Mouse (Mus musculus) forebrain, postnatal 0 days (tissue): ENCODE measurements around the gene Ntrk2. TPM values are rescaled to one million over a fixed set of nuclear protein-coding genes. Genes with fewer than 3 reads are reported as not detected.

Experiments
- ATAC-seq: fragments of 200-750 bp; cut with Nextera tagmentation; 2 replicates; pipeline ENCODE4 v1.8.0; 2017; ENCODE audit warnings: mild to moderate bottlenecking, moderate library complexity
- DNase-seq: peaks from one replicate; pipeline ENCODE4 v3.0.0-alpha.2; 2015
- H3K27ac ChIP-seq: fragments of 300-500 bp; sonication (generic); 2 replicates; pipeline ENCODE4 v1.5.1; 2014; ENCODE audit warnings: low read depth, mild to moderate bottlenecking, antibody characterized with exemption, low read length, moderate library complexity, mixed read lengths
- H3K27me3 ChIP-seq: fragments of 300-500 bp; sonication (generic); 2 replicates; pipeline ENCODE4 v1.6.1; 2014; ENCODE audit warnings: mild to moderate bottlenecking, low read length, mixed read lengths; ENCODE audit not compliant: insufficient read depth
- H3K36me3 ChIP-seq: fragments of 300-500 bp; sonication (generic); 2 replicates; pipeline ENCODE4 v1.6.1; 2014; ENCODE audit warnings: mild to moderate bottlenecking, moderate library complexity; ENCODE audit not compliant: insufficient read depth
- H3K4me1 ChIP-seq: fragments of 300-500 bp; sonication (generic); 2 replicates; pipeline ENCODE4 v1.6.1; 2014; ENCODE audit warnings: antibody characterized with exemption; ENCODE audit not compliant: insufficient read depth
- H3K4me2 ChIP-seq: fragments of 300-500 bp; sonication (generic); 2 replicates; pipeline ENCODE4 v1.6.1; 2014; ENCODE audit warnings: low read depth, mild to moderate bottlenecking, moderate library complexity
- H3K4me3 ChIP-seq: fragments of 300-500 bp; sonication (generic); 2 replicates; pipeline ENCODE4 v1.5.1; 2014; ENCODE audit warnings: low read depth, low read length, mixed read lengths
- H3K9ac ChIP-seq: fragments of 300-500 bp; sonication (generic); 2 replicates; pipeline ENCODE4 v1.6.1; 2014; ENCODE audit warnings: mild to moderate bottlenecking
- H3K9me3 ChIP-seq: fragments of 300-500 bp; sonication (generic); 2 replicates; pipeline ENCODE4 v1.6.1; 2016; ENCODE audit warnings: low read length
- CTCF ChIP-seq: sonication (generic); IDR thresholded peaks from 2 replicates; pipeline ENCODE4 v1.5.1; 2016; ENCODE audit warnings: antibody characterized with exemption, control low read depth, low read depth
- WGBS: fragments of 180-500 bp; shearing (Covaris S2); extraction: QIAGEN DNeasy Blood & Tissue Kit; methylation state at CpG from one replicate; pipeline ENCODE4 v1.1.7; 2014; 5-methylcytosine and 5-hydroxymethylcytosine counted together
- polyA plus RNA-seq: library from polyadenylated mRNA; unstranded; fragments of >200 nt; fragmentation: Nextera tagmentation; extraction: Ambion mirVana; gene quantifications from 2 replicates; pipeline ENCODE4 v1.2.1, GENCODE M21; 2015
- total RNA-seq: library from RNA; depleted of rRNA; stranded (reverse); fragments of >200 nt; gene quantifications from 2 replicates; pipeline ENCODE4 v1.2.3, GENCODE M21; 2014; rRNA removed

Gene Ntrk2
- total RNA-seq (180 and 184 TPM in 2 replicates), polyA plus RNA-seq (102 and 131 TPM in 2 replicates)

DNA sequence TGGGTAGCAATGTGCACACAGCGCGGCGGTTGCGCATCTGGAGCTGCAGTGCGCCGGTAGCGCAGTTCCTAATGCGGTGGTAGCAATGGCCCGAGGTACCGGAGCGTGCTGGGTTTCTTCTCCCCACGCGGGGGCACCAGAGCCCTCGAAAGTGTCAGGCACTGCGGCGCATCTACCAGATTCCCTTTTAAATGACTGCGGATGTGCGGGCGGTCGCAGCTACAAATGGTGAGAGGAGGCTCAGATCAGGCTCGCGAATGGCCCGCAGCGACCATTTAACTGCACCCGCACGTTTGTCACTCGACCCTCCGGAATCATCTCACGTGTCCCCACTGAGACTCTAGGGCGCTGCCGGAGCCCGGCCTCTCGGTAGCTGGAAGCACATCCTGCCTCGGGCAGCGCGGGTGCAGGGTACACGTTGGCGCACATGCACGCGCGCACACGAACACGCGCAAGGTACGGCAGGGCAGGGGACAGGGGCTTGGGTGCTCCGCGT is at the start of gene Ntrk2:
Ntrk2 (plus strand) TSS at position 173 of the 496 bp plus-strand sequence.
- peak; percentile 97 for DNase-seq
- Histone ChIP-seq H3K9ac (peak within 1 kb of the TSS; percentile 88), H3K27ac (peak within 1 kb of the TSS; percentile 96), H3K4me1 (peaks cover 8% of the 10 kb centered on the region; the same call in 1 of the 2 replicates), H3K4me2 (peak within 1 kb of the TSS; percentile 72), H3K36me3 (no peaks in the 10 kb centered on the region), H3K9me3 (no peaks in the 10 kb centered on the region), H3K27me3 (no peaks in the 10 kb centered on the region), H3K4me3 (peak within 1 kb of the TSS; percentile 62)
- peak; percentile 84 for ATAC-seq
- under 1% methylated on average over 47 of the region's 47 CpGs for WGBS
- peak; percentile 92 for TF ChIP-seq CTCF

DNA sequence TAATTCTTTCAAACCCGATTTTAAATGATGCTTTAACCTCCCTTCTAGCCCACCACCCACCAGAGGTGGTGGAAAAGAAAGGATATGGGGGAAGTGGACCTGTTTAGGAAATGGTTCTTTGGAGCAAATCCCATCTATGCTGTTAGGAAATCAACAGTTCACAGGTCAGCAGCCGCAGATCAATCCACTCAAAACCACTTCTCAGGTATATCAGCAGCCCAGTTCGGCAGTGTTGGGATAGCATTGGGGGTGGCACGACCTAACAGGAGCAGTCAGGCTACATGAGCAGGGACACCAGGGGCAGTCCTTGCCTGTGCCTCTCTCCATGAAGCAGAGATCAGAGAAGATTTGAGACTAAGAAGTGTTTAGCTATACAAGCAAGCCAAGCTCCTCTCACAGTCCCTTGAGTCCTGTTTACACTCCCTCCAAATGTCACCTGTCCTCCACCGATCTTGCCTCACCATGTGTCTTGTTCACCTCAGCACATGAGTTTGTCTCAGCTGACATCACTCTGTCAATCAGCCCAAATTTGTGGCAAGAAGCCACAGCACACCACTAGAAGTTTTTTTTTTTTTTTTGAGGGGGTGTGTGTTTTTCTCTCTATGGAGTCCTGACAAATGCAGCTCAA is 45.3 kb upstream of the Ntrk2 start:
- Histone ChIP-seq H3K4me3 (no peak overlapping the region), H3K4me2 (no peak overlapping the region), H3K9me3 (no peaks in the 10 kb centered on the region), H3K9ac (no peak overlapping the region), H3K27me3 (no peaks in the 10 kb centered on the region), H3K27ac (no peak overlapping the region), H3K4me1 (no peaks in the 10 kb centered on the region), H3K36me3 (no peaks in the 10 kb centered on the region)
- no peak for TF ChIP-seq CTCF
- DNase-seq (no peak), ATAC-seq (no peak)
- WGBS: 85% methylated on average over 5 of the region's 5 CpGs

DNA sequence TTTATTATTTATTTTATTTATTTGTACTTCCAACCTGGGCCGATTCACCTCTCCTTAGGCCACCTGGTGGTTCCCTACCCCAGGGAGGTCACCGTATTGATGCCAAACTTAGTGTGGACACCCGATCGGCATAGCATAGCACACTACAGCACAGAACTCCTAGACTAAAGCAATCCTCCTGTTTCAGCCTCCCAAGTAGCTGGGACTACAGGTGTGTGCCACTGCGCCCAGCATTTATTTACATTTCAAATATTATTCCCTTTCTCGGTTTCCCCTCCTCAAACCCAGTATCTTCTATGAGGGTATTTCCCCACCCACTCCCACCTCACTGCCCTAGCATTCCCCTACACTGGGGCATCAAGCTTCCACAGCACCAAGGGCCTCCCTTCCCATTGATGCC is 38.1 kb upstream of the Ntrk2 start:
- WGBS: 95% methylated on average over 6 of the region's 6 CpGs
- Histone ChIP-seq H3K9me3 (no peaks in the 10 kb centered on the region), H3K4me1 (no peaks in the 10 kb centered on the region), H3K4me2 (no peak overlapping the region), H3K27ac (no peak overlapping the region), H3K27me3 (no peaks in the 10 kb centered on the region), H3K9ac (no peak overlapping the region), H3K4me3 (no peak overlapping the region), H3K36me3 (no peaks in the 10 kb centered on the region)
- no peak for TF ChIP-seq CTCF
- DNase-seq (no peak), ATAC-seq (no peak)

DNA sequence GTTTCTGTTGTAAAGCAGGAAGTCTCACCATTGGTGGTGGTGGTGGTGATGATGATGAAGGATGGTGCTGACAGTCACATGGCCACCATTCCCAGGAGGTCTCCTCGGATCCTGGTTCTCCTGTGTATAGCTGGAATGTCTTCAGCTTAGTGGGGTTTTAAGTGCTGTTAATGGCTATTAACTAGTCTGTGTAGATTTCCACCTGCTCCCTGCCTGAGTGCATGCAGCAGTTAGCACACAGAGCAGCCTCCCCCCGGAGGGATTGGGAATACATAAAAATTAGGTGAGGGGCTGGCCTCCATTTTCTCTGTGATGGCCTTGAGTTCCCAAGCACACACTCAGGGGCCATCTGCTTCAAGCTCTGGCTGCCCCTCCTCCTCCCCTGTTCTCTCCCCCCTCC is 36.9 kb upstream of the Ntrk2 start:
- H3K27me3 ChIP-seq: no peaks in the 10 kb centered on the region
- no peak overlapping the region for H3K4me3 ChIP-seq
- ATAC-seq: no peak
- no peak for TF ChIP-seq CTCF
- no peak overlapping the region for H3K27ac ChIP-seq
- no peaks in the 10 kb centered on the region for H3K9me3 ChIP-seq
- 82% methylated on average over 2 of the region's 2 CpGs for WGBS
- H3K4me1 ChIP-seq: no peaks in the 10 kb centered on the region
- H3K36me3 ChIP-seq: no peaks in the 10 kb centered on the region
- no peak for DNase-seq
- no peak overlapping the region for H3K9ac ChIP-seq
- no peak overlapping the region for H3K4me2 ChIP-seq

DNA sequence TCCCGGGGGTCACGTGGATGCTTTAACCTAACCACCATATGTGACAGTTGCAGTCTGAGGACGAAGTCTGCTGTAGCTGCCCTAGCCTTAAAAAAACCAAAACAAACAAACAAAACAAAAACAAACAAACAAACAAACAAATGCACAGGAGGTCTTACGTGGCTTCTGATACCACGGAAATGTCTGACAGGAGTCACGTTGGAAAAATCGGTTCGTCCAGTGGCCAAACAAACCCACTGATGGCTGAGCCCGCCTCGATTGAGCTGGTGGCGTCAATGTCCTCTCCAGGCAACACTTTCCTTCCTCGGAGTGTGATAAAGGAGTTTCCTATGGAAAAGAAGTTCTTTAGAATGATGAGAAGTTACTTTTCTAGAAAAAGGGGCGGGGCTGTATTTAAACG is 27.1 kb upstream of the Ntrk2 start:
- H3K4me2 ChIP-seq: no peak overlapping the region
- no peak for TF ChIP-seq CTCF
- DNase-seq: no peak
- no peaks in the 10 kb centered on the region for H3K36me3 ChIP-seq
- H3K27me3 ChIP-seq: no peaks in the 10 kb centered on the region
- no peak overlapping the region for H3K9ac ChIP-seq
- ATAC-seq: no peak
- H3K4me1 ChIP-seq: no peaks in the 10 kb centered on the region
- no peaks in the 10 kb centered on the region for H3K9me3 ChIP-seq
- H3K27ac ChIP-seq: no peak overlapping the region
- WGBS: 96% methylated on average over 14 of the region's 14 CpGs
- no peak overlapping the region for H3K4me3 ChIP-seq

DNA sequence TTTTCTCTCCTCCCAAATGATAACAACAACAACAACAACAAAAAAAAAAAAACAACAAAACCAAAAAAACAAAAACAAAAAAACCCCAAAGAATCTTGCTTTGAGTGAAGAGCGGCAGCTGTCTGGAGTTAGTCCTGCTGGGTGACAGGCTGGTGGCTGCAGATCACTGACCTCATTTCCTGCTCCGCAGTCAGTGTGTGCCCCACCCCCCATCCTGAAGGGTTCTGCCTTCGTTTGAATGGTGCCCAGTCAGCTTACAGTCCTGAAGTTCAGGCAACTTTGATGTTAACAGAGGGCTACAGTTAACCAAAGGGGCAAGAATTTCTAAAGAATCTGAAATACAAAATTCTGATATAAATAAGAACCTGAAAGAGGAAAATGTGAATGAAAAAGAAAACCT is 19.9 kb upstream of the Ntrk2 start:
- H3K4me1 ChIP-seq: no peaks in the 10 kb centered on the region
- no peaks in the 10 kb centered on the region for H3K36me3 ChIP-seq
- no peak overlapping the region for H3K4me2 ChIP-seq
- no peaks in the 10 kb centered on the region for H3K9me3 ChIP-seq
- DNase-seq (no peak), ATAC-seq (no peak)
- 18% methylated on average over 3 of the region's 3 CpGs for WGBS
- H3K4me3 ChIP-seq: no peak overlapping the region
- H3K9ac ChIP-seq: no peak overlapping the region
- no peak overlapping the region for H3K27ac ChIP-seq
- no peak for TF ChIP-seq CTCF
- no peaks in the 10 kb centered on the region for H3K27me3 ChIP-seq

DNA sequence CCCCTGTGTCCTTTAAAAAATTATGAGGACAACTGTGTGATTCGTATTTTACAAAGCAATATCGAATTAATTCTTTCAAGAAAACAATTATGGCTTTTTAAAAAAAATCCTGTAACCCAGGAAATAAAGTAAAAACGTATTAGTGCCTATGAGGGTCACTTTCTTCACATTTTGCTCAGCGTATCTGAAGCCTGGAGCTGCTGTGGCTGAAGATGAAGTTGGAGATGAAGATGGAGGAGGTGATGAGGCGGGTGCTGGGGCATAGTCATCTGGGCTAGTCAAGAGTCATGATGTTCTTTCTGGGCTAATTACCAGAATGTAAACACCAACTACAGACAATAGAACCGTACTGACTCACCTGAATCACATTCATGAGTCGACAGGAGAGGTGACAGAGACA is 15.6 kb upstream of the Ntrk2 start:
- DNase-seq: no peak
- Histone ChIP-seq H3K36me3 (no peaks in the 10 kb centered on the region), H3K9ac (no peak overlapping the region), H3K4me1 (no peaks in the 10 kb centered on the region), H3K27me3 (no peaks in the 10 kb centered on the region), H3K4me3 (no peak overlapping the region), H3K27ac (no peak overlapping the region), H3K4me2 (no peak overlapping the region), H3K9me3 (no peaks in the 10 kb centered on the region)
- ATAC-seq: no peak
- WGBS: 80% methylated on average over 7 of the region's 7 CpGs
- TF ChIP-seq CTCF: no peak
